Mouse (Mus musculus) brown adipose tissue, adult 24 weeks (tissue): ENCODE data around the gene Syndig1. TPM values are rescaled to one million over a fixed set of nuclear protein-coding genes. Genes with fewer than 3 reads are reported as not detected.

Experiments used
- H3K27ac ChIP-seq: fragments of 200-500 bp; replicated peaks from 2 replicates; pipeline ENCODE4 v1.5.1; 2012; ENCODE audit warnings: low read depth, mild to moderate bottlenecking, low read length
- H3K4me1 ChIP-seq: fragments of 200-500 bp; 2 replicates; pipeline ENCODE4 v1.6.1; 2012; ENCODE audit warnings: low read length, mixed read lengths; ENCODE audit not compliant: control insufficient read depth, insufficient read depth, insufficient read length
- H3K4me3 ChIP-seq: fragments of 200-500 bp; 2 replicates; pipeline ENCODE4 v1.5.1; 2012; ENCODE audit warnings: low read depth, mild to moderate bottlenecking, low read length, moderate library complexity; ENCODE audit not compliant: insufficient read depth
- polyA plus RNA-seq: library from polyadenylated mRNA; stranded (reverse); fragments of >200 nt; gene quantifications from 2 replicates; pipeline ENCODE4 v1.2.4, GENCODE M21; 2012; ENCODE audit not compliant: missing spikeins, insufficient read depth, insufficient read length

Gene Syndig1
- polyA plus RNA-seq, 1 experiment: 1.2 TPM

DNA sequence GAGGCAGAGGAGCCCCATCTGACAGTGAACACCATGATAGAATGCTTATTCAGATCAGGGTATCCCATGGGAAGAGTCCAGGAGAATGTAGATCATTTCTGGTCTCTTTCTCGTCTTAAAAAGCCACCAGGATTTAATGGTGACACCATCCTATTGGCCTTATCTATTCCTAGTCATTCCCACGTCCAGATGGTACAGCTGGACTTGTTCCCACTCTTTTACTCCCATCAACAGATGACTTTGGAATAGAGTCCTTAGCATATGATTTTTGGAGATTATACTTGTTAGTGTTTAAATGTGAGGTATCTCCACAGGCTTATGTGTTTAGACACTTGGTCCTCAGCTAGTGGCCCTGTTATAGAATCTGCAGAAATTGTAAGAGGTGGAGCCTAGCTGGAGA lies 94.5 kb downstream of the Syndig1 start:
- H3K27ac ChIP-seq: no peak overlapping the region
- no peak overlapping the region for H3K4me3 ChIP-seq
- H3K4me1 ChIP-seq: no peaks in the 10 kb centered on the region

DNA sequence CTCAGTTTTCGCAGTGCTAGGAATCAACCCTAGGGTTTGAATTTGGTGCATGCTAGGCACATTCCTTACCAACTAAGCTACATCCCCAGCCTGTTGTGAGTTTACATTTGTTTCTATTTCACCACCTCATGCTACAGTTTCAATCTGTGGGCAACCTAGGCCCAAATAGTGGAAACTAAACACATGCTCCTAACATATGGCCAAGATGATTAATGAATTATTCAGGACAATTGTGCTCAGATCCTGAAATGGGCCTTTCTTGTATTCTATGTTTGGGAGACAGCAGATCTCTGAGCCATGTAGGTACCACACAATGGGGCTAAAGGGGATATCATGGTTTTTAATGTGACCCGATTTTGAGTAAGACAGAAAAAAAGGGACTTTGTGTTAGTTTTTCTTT lies 96.9 kb downstream of the Syndig1 start:
- no peak overlapping the region for H3K27ac ChIP-seq

DNA sequence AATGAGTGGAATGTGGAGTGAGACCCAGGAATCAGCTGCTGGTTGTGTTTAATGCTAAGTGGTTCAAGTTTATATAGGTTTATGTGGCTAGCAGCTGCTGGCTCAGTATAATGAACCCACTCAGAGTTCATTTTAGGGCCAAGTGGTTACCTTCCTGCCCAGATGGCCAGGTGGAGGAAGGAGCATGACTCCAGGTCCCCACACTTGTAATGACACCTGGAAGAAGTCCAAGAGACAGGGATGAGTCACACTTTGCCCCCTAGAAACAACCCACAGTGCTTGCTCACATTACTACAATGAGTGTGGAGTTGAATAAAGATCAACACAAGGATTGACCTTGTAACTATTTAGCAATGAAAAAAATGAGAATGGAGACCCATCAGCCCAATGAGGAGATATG lies 98.0 kb downstream of the Syndig1 start:
- H3K4me1 ChIP-seq: no peaks in the 10 kb centered on the region
- H3K4me3 ChIP-seq: no peak overlapping the region
- H3K27ac ChIP-seq: no peak overlapping the region

More for the DNA sequence above, 96.9 kb downstream of the Syndig1 start:
- Histone ChIP-seq H3K4me1 (no peaks in the 10 kb centered on the region), H3K4me3 (no peak overlapping the region)

DNA sequence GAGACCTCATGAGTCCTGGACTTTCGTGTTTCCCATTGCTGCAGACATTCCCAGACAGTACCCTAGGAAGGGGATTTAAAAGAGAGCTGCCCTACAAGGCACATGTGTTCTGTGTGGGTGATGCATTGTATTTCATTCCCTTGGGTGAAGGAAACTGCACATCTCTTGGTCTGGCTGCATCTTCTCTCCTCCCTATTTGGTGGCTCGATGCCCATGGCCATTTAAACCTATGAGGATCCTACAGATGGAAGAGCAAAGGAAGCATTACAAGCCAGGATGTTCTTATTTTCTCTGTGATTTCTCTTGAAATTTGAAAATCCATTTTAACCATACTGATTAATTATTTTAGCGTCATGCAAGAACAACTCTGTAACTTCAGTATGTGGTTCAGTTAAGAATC lies 98.5 kb downstream of the Syndig1 start:
- no peaks in the 10 kb centered on the region for H3K4me1 ChIP-seq
- H3K27ac ChIP-seq: no peak overlapping the region
- no peak overlapping the region for H3K4me3 ChIP-seq

DNA sequence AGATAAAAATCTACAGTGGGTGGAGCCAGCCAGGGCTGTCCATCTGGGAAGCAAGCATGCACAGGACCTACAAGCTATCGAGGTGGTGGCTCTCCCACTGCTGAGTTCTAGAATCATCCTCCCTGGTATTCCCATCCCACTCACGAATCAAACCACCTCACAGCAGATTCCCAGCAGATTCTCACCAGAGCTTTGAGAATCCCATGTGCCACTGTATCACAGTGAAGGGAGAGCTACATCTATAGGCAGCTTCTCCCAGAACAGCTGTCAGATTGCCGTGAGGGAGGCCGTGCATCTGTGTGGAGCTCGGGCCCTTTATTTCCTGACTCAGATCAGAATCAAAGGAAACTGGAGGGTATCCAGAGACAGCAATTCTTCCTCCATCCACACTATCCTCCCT lies 101.0 kb downstream of the Syndig1 start:
- H3K4me3 ChIP-seq: no peak overlapping the region
- H3K4me1 ChIP-seq: no peaks in the 10 kb centered on the region
- no peak overlapping the region for H3K27ac ChIP-seq

DNA sequence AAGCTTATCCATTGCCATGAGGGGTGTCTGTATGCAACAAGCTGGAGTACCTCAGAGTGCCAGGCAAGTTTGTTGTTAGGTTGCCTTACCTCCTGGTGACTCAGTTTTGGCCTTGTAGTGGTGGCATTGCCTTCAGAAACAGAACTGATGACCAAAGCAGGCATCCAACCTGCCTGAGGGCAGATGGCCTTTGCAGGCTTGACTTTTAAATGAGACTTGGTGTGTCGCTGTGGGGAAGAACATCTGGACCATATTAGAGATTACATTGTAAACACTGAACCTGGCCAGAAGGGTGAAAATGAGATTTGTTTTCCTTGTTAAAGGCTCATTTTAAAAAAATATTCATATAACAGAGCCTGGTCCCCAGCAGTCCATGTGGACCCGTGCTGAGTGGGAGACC lies 102.1 kb downstream of the Syndig1 start:
- no peak overlapping the region for H3K27ac ChIP-seq
- no peaks in the 10 kb centered on the region for H3K4me1 ChIP-seq
- no peak overlapping the region for H3K4me3 ChIP-seq

DNA sequence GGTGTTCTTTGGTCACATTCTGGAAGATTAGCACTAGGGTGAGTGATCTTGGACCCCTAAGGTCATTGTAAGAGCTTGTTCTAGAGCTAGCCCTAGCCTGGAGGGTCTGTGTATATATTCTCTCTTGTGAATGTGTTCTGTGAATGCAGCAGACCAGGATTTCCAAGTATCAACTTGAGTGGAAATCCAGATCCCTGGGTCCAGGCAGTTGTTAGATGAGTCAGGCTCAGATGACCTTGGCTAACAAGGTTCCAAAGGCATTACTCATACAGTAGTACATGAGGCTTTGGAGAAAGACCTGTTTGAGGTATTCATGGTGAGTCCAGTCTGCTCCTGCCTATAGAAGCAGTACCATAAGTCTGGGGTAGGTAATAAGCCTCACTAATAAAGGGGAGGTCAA lies 103.1 kb downstream of the Syndig1 start:
- H3K4me1 ChIP-seq: no peaks in the 10 kb centered on the region
- no peak overlapping the region for H3K4me3 ChIP-seq
- no peak overlapping the region for H3K27ac ChIP-seq

DNA sequence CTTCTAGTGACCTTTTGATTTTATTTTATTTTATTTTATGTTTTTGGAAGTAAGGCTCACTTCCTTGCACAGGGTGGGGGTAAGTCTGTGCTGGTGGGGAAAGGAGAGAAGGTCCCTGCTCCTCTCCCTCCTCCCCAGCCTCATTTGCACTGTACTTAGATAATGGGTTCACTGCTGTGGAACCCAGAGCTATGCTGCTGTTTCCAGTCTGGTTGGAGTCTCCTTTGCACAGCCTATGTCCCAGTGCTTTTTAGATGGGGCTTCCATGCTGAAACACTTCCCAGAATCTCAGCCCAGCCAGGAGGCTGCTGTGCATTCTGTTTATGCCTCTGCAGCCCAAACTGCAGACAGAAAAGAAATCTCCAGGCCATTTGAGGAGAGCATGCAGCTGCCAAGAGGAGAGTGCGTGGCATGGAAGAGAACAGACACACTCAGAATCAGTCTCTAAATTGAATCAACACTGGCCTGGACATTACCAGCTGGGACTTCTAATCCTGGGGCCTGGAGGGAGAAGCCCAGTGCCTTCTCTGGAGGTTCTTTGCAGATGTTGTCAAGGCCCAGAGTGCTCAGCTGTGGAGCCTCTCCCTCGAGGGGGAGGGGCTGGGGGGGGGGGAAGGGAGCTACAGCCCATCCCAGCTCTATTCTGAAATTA lies 104.4 kb downstream of the Syndig1 start:
- H3K4me1 ChIP-seq: no peaks in the 10 kb centered on the region
- H3K4me3 ChIP-seq: no peak overlapping the region
- H3K27ac ChIP-seq: no peak overlapping the region

DNA sequence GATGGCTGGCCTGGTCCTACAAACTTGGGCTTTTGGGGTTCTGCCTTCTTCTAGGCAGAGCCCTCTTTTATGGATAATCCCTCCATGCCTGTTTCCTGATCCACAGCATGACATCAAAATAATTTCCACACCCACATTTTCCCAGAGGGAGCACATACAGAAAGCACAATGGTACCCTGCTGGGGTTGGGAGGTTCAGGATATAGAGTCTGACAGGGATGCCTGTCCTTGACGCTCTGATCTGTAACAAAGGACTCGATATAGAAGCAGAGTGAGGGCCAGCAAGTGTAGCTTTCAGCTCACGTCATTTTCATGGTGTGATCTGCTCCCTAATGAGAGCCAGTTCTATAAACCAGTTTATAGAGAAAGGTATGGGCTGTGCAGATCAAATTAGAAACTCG lies 105.1 kb downstream of the Syndig1 start:
- Histone ChIP-seq H3K4me3 (no peak overlapping the region), H3K4me1 (no peaks in the 10 kb centered on the region), H3K27ac (no peak overlapping the region)

DNA sequence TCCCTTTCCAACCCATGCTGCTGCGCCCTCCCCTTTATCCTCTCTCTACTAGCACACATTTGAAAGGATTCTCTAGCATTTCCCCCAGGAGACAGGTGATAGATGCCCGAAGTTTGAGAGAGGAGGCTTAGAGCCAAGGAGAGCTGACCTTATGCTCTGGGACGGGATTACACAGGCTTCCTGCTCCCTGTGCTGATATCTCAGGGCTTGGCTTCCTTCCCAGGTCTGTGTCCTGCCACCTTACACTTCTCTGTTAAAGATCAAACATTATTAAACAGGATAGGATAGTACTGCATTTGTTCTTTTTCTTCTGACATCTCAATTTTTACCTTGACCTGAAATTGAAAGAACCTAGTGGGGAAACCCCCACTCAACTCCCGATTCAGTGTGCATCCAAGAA lies 109.8 kb downstream of the Syndig1 start:
- Histone ChIP-seq H3K27ac (no peak overlapping the region), H3K4me1 (no peaks in the 10 kb centered on the region), H3K4me3 (no peak overlapping the region)

DNA sequence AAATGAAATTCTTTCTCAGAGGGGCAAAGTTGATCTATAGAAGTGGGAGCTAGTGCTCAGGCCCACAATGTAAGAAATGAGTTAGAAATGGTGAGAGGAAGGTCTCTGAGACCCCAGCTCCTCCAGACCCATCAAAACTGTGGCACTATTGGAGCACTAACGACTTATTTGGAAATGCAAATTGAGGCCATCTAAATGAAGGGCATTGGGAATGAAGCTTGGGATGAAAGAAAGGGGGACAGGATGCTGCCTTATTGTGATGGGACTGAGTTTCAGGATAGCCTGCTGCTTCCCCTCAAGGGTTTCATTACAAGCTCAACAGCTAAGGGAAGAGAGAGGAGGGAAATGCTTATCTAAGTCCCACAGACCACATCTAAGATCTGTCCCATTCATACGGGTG lies 110.6 kb downstream of the Syndig1 start:
- no peaks in the 10 kb centered on the region for H3K4me1 ChIP-seq
- H3K27ac ChIP-seq: no peak overlapping the region
- H3K4me3 ChIP-seq: no peak overlapping the region

DNA sequence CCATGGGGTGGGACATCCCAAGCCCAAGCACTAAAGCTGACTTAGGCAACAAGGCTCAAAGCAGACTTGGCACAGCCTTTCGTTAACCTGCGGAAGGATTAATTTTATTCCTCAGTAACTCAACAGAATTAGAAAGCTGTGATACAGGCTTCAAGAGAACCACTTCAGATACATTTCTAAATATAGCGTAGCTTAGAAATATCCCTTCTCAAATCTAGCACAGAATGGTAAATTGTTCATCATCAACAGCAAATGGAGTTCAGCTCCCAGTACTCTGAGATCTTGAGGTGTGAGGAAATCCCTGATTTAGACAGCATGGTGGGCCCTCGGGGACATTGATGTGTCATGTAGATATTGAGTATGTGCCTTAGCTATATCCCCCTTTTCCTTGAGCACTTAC lies 121.6 kb downstream of the Syndig1 start:
- H3K4me3 ChIP-seq: no peak overlapping the region
- H3K27ac ChIP-seq: no peak overlapping the region
- H3K4me1 ChIP-seq: no peaks in the 10 kb centered on the region

DNA sequence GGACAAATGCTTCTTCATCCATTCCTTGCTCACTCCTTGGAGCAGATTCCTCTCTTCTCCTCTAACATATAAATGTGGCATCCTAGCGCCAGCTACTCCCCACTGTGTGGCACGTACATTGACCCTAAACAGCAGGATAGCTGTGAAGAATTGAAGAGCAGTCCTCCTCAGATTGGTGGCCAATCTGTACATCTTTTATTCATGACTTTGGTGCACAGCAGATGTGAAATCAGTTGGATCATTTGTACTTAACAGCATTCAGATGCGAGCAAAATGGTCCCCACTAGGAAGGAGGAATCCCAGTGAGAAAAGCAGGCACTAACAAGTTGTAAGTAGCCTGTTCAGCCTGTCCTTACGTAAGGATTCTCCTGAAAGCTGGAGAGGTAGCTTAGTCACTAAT lies 142.0 kb downstream of the Syndig1 start:
- Histone ChIP-seq H3K4me1 (no peaks in the 10 kb centered on the region), H3K27ac (no peak overlapping the region), H3K4me3 (no peak overlapping the region)

DNA sequence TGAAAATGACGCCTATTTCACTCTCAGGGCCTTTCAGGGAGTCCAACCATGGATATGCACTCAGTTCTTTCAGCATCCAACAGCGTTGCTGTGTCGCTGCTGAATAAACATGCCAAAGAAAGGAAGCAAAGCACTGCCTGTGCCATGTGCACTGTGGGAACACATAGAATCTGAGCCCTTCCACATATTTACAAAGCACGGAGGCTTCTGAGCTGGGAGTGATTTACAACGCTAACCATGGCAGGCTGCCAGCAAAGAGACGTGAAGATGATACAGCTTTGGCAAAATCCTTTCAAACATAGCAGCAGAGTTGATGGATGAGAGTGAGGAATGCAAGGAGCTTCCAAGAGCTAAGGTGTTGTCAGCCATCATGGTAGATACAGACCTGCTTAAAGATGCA lies 144.6 kb downstream of the Syndig1 start:
- no peak overlapping the region for H3K27ac ChIP-seq
- no peaks in the 10 kb centered on the region for H3K4me1 ChIP-seq
- no peak overlapping the region for H3K4me3 ChIP-seq

DNA sequence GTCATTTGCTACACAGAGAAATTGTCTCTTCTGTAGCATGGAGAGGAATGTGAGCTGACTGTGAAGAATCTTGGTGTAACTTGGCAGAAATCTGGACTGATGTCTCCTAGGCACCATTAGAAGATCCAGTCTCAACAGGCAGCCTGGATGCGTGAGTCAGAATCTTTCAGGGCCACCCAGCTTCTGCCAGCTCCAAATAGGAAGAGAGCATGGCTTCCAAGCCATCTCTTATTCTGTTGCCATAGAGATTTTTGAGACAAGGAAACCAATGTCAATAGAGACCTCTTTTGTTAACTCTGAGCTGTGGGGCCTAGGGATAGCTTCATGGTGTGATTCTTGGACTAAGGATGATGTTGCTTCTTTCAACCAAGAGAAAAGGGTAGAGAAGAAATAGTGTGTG lies 151.4 kb downstream of the Syndig1 start:
- no peak overlapping the region for H3K4me3 ChIP-seq
- H3K4me1 ChIP-seq: no peaks in the 10 kb centered on the region
- H3K27ac ChIP-seq: no peak overlapping the region

DNA sequence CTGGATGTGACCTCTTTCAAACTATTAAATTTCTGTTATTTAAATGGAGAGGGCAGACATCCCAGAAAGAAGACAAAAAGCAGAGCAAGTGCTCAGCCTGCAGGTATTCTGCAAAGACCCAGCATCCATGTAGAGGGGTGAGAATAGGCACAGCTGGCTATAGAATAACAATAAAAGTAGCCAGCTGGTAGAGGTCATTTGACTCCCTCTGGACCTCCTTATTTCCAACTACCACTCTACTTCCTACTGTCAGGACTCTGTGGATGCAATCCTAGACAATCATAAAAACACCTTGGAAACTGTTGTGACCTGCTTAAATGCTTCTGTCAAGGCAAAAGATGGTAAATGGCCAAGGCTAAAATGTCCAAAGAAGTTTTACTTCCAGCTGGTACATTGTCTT lies 153.5 kb downstream of the Syndig1 start:
- H3K27ac ChIP-seq: no peak overlapping the region
- no peak overlapping the region for H3K4me3 ChIP-seq
- no peaks in the 10 kb centered on the region for H3K4me1 ChIP-seq

DNA sequence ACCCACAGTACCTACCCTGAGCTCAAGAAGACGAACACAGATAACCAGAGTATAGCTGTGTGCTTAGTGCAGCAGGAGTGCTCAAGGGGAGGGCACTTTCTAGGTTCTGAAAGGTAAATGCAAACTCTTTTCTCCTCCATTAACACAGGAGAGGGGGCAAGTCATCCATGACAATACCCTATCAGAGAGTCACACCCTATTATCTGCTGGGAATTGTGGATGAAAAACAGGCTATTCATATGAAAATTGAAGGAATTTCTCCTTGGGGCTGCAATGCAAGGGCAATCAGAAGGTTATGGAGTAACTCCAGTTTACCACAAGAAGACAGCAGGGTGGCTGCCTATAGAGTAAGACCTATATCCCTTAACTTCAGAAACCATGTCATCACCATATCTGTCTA lies 154.1 kb downstream of the Syndig1 start:
- H3K4me1 ChIP-seq: no peaks in the 10 kb centered on the region
- no peak overlapping the region for H3K4me3 ChIP-seq
- H3K27ac ChIP-seq: no peak overlapping the region
